Mouse (Mus musculus) retina, postnatal 7 days (tissue): Measurements from ENCODE around the gene Apeh.
"Not testable (repeated sequence)": the region's sequence is repeated elsewhere in the genome, so short reads cannot be mapped to it uniquely, and the experiment has no call there.

Experiments used
- DNase-seq: peaks from one replicate; pipeline ENCODE4 v3.0.0-alpha.2; 2012; ENCODE audit warnings: low read depth, low spot score

Apeh gene

DNA sequence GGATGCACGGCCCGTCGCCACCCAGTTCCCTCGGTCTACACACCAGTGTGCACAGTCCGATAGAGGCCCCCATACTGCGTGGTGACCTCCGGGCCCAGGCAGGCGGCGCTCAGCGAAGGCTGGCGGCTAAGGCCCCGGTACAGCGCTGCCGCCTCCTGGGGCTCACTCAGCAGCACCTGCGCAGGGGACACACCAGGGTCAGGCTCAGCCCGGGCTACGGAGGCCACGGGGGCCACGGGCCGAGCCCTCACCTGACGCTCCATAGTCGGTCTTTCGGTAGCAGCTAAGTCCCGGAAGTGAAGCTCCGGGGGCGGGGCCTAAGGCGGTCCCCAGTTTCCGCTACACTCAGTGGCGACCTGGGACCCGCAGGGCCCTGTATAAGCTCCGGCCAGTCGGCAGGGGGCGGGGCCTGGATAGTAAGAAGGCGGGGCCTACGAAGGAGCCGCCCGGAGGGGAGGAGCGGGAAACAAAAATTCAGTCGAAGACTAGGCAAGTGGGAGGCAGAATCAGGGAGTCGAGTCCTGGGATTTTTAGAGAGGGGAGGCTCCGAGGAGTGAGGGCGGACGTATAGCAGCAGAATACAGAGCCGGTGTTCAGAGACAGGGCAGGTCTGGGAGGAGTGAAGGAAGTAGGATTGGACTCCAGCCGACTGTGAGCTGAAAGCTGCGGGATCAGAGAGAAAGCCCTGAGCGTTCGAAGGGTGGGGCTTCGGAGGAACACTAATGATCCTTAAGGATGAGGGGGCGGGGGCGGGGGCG, at the start of gene Apeh:
TSS of gene Apeh (minus strand) at position 423 of the 758 bp plus-strand sequence.
- peak; percentile 85 for DNase-seq

DNA sequence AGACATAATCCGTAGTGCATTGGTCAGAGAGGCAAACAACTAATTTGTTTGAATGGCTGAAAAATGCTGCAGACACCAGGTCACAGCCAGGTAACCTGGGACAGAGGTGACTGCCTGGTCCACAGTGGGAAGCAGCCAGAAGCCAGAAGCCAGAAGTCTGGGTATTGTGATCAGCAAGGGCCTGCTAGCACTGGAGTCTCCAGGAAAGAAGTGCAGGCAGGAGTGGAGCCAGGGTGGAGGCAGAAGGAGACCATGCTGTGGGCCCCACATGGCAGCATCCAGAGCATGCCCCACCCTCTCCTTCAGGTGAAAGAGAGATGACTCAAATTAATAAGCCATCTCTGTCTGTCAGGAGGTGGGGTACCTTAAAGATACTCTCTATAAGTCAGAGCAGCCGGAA, 49.1 kb upstream of the Apeh start:
- DNase-seq, result no peak

DNA sequence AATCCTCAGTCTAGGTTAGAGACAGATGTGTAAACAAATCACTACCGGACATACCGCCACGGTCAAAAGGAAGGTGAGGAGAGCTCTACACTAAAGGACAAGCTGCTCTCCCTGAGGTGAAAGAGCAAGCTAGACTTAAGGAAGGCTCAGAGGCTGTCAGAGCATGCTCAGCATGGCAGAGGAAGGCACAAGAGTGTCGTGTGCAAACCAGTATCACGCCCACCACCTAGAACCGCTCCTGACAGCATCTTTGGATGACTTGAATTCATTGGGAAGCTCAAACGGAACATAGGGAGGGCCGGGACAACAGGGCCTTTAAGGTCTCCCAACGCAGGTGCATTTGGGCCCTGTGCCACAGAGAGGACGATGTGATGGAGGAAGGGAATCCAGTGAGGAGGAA, 47.0 kb upstream of the Apeh start:
- no peak for DNase-seq

DNA sequence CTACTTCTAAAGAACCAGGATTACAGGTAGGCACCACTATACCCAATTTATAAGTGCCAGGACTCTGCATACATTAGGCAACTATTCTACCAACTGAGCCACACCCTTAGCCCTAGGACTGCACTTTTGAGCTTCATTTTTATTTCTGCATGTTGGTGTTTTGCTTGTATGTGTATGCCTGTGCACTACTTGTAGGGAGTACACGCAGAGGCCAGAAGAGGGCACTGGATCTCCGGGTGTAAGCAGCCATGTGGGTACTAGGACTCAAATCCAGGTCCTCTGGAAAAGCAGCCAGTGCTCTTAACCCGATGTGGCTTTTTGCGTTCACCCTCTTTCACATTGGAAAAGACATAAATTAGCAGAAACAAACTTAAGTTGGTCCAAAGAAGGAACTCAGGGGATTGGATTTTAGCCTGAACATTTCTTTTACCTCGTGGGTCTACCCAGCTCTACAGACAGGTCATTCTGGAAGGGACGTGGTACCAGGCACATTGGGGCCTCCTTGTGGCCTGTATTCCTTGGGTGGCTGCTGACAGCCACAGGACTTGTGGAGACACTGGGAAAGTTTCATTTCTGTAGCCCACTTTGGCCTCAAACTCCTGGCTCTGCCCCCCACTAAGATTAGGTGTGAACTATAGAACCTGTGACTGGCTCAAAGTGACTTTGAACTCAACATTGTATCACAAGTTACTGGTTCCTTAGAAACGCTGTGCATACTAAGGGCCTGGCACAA, 45.7 kb upstream of the Apeh start:
- DNase-seq, result no peak

DNA sequence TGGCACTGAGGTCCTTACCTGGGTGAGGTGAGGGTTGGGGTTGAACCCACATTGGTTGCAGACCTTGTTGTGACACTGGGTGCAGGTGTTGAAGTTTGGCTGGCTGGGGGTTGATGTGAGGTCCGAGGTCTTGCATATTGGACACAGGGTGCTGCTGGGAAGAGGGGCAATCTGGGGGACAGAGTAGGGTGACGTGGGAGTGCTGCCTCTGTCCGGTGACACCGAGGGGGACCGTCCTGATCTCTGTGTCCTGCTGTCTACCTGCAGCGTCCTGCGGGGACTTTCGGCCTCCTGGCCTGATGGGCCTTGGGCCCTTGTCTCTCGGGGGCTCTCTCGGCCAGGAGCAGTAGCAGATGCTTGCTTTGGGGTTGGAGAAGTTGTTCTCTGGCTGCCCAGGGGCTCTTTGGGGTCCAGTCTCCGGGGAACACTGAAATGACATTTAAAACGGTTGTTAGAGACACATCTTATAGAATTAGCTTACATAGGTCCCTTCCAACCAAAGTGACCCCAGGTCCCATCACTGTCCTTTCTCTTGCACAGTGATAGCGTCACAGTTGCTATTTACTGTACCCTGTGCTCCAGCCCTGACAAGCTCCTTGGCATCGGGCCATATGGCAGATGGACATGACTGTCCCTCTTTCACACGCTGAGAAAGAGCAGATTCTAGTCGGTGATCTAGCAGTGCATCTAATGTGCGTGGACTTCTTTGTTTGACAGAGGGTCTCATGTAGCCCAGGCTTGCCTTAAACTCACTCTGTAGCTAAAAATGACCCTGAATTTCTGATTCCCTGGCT, 45.0 kb upstream of the Apeh start:
- DNase-seq, result no peak

DNA sequence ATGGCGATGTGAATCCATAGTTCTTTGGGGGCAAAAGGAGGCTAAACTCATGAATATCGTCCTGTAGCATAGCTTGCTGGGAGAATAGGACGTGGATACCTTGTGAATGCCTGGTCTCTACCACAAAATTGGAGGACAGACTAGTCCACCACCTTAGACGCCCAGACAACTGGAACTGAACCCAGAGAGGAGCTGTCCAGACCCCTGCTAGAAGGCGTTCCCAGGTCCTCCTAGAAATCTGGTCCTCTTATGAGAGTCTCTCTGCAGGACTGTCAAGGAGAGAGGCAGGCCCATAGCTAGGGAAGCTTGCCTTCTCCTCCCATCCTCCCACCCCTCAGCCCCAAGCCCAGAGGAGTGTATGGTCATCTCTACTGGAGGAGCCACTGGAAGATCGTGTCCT, 43.7 kb upstream of the Apeh start:
- no peak for DNase-seq

DNA sequence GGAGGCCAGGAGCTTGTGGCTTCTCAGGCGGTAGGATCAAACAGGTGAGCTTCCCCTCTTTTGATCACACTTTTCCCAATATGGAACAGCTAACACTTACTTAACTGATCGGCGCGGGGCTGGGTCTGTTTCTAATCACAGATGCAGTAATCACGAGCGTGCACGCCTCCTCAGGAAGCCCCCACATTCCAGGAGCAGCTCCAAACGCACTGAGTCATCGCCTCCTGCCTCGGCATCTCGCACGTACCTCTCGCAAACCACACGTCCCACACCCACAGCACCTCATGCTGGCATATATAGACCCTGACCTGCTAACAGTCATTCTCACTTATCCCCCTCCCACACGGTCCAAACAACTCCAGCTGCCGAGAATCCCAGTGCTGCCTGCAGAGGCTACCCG, 43.1 kb upstream of the Apeh start:
- no peak for DNase-seq

DNA sequence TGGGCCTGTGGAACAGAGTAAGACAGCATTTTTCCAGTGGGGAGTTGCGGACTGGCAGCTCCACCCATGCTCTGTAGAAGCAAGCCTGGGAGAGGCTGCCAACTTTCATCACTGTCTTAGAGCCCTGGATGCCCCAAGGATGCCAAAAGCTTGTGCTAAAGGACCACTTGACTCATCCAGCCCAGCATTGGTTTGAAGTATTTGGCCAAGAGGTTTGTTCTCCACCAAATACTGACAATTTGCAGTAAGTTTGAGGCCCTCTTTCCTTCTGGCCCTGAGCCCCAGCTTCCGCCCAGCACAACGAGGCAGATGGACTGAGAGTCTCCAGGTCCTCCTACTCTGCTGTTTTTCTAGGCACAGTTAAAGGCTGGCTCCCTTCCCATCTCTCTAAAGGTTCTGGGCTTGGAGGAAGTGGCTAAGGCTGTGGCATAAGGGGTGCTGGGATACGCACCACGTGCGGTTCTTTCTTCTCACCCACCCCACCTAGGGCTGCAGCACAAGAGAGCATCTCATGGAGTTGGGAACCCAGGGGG, 42.6 kb upstream of the Apeh start:
- DNase-seq, result no peak

DNA sequence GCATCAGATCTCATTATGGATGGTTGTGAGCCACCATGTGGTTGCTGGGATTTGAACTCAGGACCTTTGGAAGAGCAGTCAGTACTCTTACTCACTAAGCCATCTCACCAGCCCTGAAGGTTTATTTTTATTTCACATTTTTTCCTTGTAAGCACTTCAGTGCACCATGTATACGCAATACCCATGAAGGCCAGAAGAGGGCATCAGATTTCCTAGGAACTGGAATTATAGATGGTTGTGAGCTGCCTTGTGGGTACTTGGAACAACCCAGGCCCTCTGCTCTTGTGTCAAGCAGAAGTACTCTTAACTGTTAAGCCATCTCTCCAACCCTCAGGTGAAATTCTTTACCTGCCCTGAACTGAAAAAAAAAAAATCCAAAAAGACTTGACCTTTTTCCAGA, 41.8 kb upstream of the Apeh start:
- DNase-seq, result peak; percentile 24

DNA sequence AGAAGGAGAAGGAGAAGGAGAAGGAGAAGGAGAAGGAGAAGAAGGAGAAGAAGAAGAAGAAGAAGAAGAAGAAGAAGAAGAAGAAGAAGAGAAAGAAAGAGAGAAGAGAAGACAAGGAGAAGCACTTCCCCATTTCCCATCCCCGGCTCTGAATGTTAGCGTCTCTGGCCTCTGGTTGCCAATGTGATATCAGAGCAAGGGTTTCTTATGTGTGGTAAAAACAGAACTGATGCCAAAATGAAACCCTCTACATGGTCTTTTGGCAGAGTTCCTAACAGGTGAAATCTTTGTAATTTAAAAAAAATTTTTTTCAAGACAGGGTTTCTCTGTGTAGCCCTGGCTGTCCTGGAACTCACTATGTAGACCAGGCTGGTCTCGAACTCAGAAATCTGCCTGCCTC, 41.3 kb upstream of the Apeh start:
- not testable (repeated sequence) for DNase-seq

DNA sequence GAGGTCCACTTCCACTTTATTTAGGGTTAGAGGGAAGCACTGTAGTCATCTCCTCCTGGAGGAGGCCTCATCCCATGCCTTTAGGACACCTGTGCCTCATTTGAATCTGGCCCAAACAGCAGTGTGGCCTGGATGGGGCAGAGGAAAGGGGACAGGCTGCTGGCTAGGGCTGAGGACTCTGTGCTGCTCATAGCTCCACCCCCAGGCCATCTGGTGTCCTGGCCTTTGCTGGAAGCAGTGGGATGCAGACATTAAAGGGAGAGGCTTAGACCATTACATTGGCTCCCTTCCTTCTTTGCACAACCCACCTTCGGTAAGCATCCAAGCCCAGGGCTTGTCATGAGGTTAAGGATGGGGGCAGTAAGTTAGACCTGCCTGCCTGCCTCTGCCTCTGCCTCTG, 39.1 kb upstream of the Apeh start:
- DNase-seq, result no peak

DNA sequence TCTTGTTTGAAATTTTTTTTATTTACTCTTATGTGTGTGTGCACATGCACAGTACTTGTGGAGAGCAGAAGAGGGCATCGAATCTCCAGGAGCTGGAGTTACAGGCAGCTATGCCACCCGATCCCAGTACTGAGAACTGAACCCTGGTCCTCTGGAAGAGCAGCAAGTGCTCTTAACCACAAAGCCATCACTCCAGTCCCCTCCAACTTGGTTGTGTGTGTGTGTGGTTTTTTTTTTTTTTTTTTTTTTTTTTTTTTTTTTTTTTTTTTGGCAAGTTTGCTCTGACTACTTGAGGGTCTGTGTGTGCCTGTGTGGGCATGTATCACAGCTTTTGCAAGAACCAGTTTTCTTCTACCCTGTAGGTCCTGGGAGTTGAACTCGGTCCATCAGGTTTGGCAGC, 38.0 kb upstream of the Apeh start:
- DNase-seq, result no peak

DNA sequence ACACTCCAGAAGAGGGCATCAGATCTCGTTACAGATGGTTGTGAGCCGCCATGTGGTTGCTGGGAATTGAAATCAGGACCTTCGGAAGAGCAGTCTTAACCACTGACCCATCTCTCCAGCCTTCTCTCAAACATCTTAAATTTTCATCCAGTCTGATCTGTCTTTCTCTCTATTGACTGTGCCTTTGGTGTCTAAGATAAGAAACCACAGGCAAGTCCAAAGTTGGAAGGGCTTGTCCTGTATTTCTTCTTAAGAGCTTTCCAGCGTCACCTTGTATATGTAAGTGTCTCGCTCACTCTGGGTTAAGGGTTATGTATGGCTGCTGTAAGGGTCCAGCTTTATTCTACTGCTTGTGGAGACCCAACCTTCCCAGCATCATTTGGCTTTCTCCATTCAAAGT, 37.1 kb upstream of the Apeh start:
- no peak for DNase-seq

DNA sequence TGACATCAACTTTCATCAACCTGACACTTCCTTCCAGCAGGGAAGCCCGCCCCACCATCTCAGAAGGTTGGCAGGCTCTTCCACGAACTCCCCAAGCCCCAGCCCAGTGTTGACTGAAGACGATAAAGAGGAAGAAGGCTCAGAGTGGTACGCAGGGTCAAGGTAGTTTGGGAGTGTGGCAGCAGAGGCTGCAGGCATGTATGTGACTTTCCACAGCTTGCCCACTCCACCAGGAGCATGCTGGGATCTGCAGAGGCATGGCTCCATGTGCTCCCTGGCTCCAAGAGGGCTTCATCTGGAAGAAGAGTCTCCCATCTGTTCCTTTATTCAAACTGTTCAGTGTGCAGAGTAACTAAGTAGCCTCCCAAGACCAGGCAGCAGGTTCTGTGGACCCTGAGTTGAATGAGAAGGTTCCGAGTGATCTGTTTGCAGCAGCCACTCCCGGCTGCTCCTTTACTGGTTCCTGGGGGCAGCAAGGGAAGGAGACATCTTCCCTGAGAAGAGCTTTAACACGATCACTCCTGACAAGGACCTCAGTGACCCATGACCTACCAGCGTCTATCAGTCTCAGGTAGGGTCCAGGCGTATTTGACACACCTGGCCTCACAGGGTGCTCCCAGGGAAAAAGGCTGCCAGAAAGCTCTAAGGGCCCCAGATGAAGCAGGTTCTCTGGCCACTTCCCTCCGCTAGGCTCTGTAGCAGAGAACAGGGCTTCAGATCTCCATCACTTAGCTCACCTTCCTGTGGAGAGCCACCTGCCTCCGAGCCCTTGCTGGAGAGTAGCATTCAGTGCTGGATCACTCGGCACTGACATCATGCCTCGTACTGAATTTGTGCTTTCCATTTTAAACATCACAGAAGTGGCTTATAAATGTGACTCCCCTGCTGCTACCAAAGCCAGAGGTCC, 34.9 kb upstream of the Apeh start:
- DNase-seq, result no peak

DNA sequence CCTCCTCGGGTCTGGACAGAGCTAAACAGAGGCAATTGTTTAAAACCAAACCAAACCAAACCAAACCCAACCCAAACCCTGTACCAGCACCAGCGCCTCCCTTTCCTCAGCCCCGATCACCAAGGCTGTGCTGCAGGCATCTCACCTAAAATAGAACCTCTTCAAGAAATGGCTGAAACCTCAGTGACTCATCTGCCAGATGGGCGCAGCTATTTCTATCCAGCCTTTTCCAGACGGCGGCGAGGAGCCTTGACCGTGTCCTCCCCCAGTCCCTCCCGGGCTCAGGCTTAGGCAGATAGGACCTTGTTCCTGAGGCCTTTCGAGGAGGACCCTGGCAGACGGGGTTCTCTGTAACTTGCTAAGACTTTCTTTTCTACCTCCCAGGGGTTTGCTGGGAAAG, 33.8 kb upstream of the Apeh start:
- no peak for DNase-seq

DNA sequence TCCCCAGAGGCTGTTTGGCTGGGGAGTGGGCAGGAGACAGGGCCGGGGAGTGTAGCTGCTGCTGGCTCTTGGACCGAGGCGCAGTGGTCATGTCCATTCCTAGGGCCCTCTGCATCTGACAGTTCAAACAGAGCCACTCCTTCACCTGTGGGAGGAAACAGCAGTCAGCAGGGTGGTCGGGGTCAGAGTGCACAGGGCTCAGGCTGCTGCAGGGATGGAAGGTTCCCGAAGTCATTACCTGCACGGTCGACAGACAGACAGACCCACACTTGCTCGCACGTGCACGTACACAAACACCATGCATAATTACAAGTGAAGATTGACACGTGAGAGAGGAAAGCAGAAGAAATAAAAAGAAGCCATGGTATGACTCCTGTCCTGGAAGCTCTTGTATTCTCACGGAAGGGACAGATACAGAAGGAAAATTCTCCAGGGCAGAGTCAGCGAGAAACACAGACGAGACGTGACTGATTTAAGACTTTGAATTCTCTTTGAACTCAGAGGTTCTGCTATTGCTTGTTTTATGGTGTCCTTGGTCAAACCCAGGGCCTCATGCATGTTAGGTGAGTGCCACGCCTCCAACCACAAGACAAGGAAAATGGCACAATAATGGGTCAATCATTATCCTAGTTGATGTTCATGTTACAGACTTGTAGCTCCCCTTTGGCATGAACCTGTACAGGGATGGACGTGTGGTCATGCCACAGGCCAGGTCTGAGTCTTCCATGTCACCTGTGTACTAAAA, 32.2 kb upstream of the Apeh start:
- DNase-seq, result no peak

DNA sequence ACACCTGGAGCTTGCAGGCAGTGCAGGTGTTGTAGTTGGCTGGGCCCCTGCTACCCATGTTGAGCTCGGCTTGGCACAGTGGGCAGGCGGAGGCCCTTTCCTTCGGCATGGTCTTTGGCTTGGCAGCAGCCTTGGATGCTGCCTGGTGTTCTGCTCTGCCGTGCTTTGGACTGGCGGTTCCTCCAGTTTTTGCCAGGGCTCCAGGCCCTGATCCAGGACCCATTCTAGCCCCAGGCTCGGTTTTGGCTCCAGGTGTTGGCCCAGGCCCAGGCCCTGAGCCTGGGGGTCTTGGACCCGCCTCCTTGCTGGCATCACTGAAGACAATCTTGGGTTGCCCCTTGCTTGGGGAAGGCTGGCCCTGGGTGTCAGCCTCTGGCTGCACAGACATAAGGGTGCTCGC, 31.3 kb upstream of the Apeh start:
- DNase-seq, result no peak

DNA sequence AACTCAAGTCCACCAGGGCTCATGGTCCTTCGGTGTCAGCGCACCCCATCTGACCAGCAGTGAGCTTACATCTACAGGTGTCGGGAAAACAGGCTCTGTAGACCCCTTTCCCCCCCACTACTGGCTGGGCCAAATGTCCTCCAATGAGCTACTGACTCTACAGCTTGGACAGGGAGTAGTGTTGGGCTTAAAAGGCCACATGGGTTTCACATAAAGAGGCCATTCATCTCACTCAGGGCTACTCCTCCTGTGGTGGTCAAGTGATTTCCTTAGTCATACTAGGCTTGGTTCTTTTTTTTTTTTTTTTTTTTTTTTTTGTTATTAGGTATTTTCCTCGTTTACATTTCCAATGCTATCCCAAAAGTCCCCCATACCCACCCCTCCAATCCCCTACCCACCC, 29.5 kb upstream of the Apeh start:
- no peak for DNase-seq

DNA sequence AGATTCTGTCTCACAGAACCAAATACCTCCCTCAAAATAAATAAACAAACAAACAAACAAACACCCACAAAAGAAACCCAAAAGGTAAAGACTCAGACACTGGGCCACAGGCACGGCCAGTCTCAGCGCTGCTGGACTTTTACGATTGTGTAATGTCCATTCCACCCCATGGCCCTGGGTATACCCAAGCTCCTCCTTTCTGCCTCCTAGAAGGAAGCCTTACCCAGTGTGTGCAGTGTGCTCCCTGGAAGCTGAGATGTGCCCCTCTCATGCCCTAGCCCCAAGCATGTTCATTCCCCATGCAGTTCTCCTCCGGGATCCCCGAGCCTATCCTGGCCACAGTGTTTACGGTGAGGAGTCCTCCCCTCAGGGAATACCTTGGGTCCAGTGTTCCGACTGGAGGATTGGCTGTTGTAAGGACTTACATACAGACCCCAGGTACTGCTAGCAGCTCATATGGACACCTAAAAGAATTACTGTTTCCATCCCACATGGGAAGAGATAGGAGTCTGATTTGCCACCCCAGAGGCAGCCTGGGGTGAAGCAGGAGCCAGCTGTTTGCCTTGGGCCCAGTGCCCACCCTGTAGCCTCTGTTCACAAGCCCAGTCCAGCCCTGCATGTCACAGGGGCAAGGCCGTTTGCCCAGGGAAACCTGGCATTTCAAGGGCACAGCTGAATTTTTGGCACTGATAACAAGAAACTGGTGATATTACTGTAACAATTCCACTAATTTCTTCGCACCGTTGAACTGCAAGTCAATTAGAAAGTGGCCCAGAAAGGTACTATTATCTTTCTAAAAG, 27.0 kb upstream of the Apeh start:
- no peak for DNase-seq

DNA sequence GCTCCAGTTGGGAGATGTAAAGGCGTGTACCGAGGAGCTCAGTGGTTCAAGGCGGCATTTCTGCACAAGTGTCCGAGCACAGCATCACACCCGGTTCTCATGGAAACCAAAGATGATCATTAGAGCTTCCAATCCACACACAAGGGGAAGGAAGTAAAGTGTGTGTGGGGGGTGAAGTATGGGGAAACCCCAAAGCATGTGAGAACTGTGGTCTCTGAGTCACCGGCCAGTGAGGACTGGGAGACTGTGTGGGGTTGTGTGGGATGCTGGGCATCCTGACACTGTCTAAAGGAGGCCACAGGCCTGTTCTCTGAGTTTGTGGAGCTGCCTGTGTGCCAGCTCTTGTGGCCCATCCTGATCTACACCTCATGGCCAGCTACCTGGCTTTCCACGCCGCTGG, 26.3 kb upstream of the Apeh start:
- DNase-seq, result no peak
